Mouse (Mus musculus) lung, postnatal 0 days (tissue): Measurements from ENCODE around the gene Psap. TPM values are rescaled to one million over a fixed set of nuclear protein-coding genes. Genes with fewer than 3 reads are reported as not detected.

Source experiments
- ATAC-seq: fragments of 200-750 bp; cut with Nextera tagmentation; 2 replicates; pipeline ENCODE4 v1.8.0; 2017; ENCODE audit warnings: moderate library complexity
- DNase-seq: peaks from one replicate; pipeline ENCODE4 v3.0.0-alpha.2; 2016; ENCODE audit warnings: low spot score
- H3K27ac ChIP-seq: fragments of 300-500 bp; sonication (generic); 2 replicates; pipeline ENCODE4 v1.5.1; 2014; ENCODE audit warnings: antibody characterized with exemption, mild to moderate bottlenecking, low read length, mixed read lengths
- H3K27me3 ChIP-seq: fragments of 300-500 bp; sonication (generic); replicated peaks from 2 replicates; pipeline ENCODE4 v1.6.1; 2014; ENCODE audit warnings: low read length, mixed read lengths; ENCODE audit not compliant: insufficient read depth
- H3K36me3 ChIP-seq: fragments of 300-500 bp; sonication (generic); 2 replicates; pipeline ENCODE4 v1.6.1; 2014; ENCODE audit warnings: low read length, mixed read lengths; ENCODE audit not compliant: insufficient read depth
- H3K4me1 ChIP-seq: fragments of 300-500 bp; sonication (generic); 2 replicates; pipeline ENCODE4 v1.6.1; 2014; ENCODE audit warnings: antibody characterized with exemption, low read depth, low read length, mixed read lengths; ENCODE audit not compliant: insufficient read depth
- H3K4me2 ChIP-seq: fragments of 300-500 bp; sonication (generic); replicated peaks from 2 replicates; pipeline ENCODE4 v1.6.1; 2014; ENCODE audit warnings: low read depth, mild to moderate bottlenecking, low read length, moderate library complexity, mixed read lengths
- H3K4me3 ChIP-seq: fragments of 300-500 bp; sonication (generic); 2 replicates; pipeline ENCODE4 v1.5.1; 2014; ENCODE audit warnings: low read depth, low read length
- H3K9ac ChIP-seq: fragments of 300-500 bp; sonication (generic); replicated peaks from 2 replicates; pipeline ENCODE4 v1.6.1; 2014; ENCODE audit warnings: low read depth, mild to moderate bottlenecking
- H3K9me3 ChIP-seq: fragments of 300-500 bp; sonication (generic); 2 replicates; pipeline ENCODE4 v1.6.1; 2016; ENCODE audit warnings: low read length, mixed read lengths
- CTCF ChIP-seq: IDR thresholded peaks from 2 replicates; pipeline ENCODE4 v1.5.1; 2016; ENCODE audit warnings: antibody characterized with exemption, mild to moderate bottlenecking
- EP300 ChIP-seq: IDR thresholded peaks from 2 replicates; pipeline ENCODE4 v1.6.1; 2016; ENCODE audit warnings: antibody characterized with exemption, mild to moderate bottlenecking, control low read depth
- WGBS: fragments of 180-500 bp; shearing (Covaris S2); extraction: QIAGEN DNeasy Blood & Tissue Kit; methylation state at CpG from one replicate; pipeline ENCODE4 v1.1.7; 2014; 5-methylcytosine and 5-hydroxymethylcytosine counted together
- polyA plus RNA-seq: library from polyadenylated mRNA; unstranded; fragments of >200 nt; fragmentation: Nextera tagmentation; extraction: Ambion mirVana; gene quantifications from 2 replicates; pipeline ENCODE4 v1.2.1, GENCODE M21; 2015

Gene Psap
- polyA plus RNA-seq, 1 experiment from 2014 or later, result 120 TPM

- DNase-seq, result peak; percentile 47
- no peaks in the 10 kb centered on the region for H3K4me1 ChIP-seq
- TF ChIP-seq EP300 (no peak), CTCF (no peak)
- no peak overlapping the region for H3K4me3 ChIP-seq
- H3K36me3 ChIP-seq, result no peaks in the 10 kb centered on the region
- no peaks in the 10 kb centered on the region for H3K9me3 ChIP-seq
- WGBS, result 48% methylated on average over 13 of the region's 13 CpGs
- no peaks in the 10 kb centered on the region for H3K27me3 ChIP-seq
- ATAC-seq, result peak; percentile 76
- H3K9ac ChIP-seq, result no peak overlapping the region
- no peak overlapping the region for H3K4me2 ChIP-seq
- peak overlapping the region; percentile 60; the same call in 1 of the 2 replicates for H3K27ac ChIP-seq
Observed at GRCm38 (mm10) chr10:60269141-60270064, 8.0 kb upstream of the Psap start.

- TF ChIP-seq EP300 (no peak), CTCF (no peak)
- Histone ChIP-seq H3K4me1 (no peaks in the 10 kb centered on the region), H3K36me3 (no peaks in the 10 kb centered on the region), H3K27me3 (no peaks in the 10 kb centered on the region), H3K4me3 (no peak overlapping the region), H3K27ac (no peak overlapping the region), H3K9me3 (no peaks in the 10 kb centered on the region), H3K4me2 (no peak overlapping the region), H3K9ac (no peak overlapping the region)
- no peak for ATAC-seq
- WGBS, result 61% methylated on average over 6 of the region's 6 CpGs
- DNase-seq, result no peak
Observed at GRCm38 (mm10) chr10:60271015-60271414, 6.4 kb upstream of the Psap start.

- no peak overlapping the region for H3K9ac ChIP-seq
- ATAC-seq, result no peak
- H3K4me2 ChIP-seq, result no peak overlapping the region
- no peaks in the 10 kb centered on the region for H3K36me3 ChIP-seq
- no peaks in the 10 kb centered on the region for H3K9me3 ChIP-seq
- H3K27ac ChIP-seq, result no peak overlapping the region
- H3K4me3 ChIP-seq, result no peak overlapping the region
- no peak for TF ChIP-seq CTCF
- no peak for TF ChIP-seq EP300
- H3K4me1 ChIP-seq, result no peaks in the 10 kb centered on the region
- DNase-seq, result no peak
- H3K27me3 ChIP-seq, result no peaks in the 10 kb centered on the region
- 34% methylated on average over 6 of the region's 6 CpGs for WGBS
Observed at GRCm38 (mm10) chr10:60272241-60272640, 5.2 kb upstream of the Psap start.

DNA sequence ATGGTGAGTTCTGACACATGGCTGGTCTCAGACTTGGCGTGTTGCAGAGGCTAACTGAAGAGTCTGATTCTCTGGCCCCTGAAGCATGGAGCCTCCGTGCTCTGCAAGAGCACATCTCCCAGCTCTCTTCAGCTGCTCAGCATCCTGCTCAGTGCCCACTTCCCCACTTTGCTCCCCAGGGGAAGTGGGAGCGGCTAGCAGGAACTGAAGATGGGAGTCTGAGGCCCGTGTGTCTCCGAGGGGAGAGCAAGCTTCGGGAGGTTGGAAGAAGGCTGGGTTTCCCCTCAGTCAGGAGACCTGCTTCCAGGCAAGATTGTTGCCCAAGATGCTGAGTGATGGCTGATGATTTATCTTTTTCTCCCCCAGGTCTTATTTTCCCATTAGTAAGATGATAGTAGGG is 4.0 kb upstream of the Psap start:
- Histone ChIP-seq H3K4me3 (no peak overlapping the region), H3K4me2 (no peak overlapping the region), H3K4me1 (peaks cover 5% of the 10 kb centered on the region; the same call in 1 of the 2 replicates), H3K27ac (no peak overlapping the region), H3K27me3 (no peaks in the 10 kb centered on the region), H3K36me3 (no peaks in the 10 kb centered on the region), H3K9ac (no peak overlapping the region), H3K9me3 (no peaks in the 10 kb centered on the region)
- no peak for DNase-seq
- 53% methylated on average over 6 of the region's 6 CpGs for WGBS
- TF ChIP-seq EP300 (no peak), CTCF (no peak)
- ATAC-seq, result no peak

DNA sequence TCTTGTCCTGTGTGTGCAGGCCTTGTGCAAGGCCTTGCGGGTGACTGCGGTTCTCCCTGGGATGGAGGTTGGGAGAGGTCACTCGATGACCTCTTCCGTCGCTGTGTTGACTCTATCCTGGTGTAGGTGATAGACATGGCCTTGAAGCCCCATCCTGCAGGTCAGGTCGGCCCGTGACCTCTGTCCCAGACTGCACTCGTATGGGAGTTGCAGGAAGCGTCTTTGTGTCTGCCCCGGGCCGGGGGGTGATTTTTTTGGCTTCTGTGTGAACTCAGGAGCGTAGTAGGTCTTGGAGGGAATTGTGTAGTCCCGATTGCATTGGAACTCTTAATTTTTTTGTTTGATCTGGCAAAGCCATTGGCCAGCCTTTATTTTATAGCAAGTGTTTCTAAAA is 576 bp downstream of the Psap start:
- H3K4me2 ChIP-seq, result peak overlapping the region; percentile 93

DNA sequence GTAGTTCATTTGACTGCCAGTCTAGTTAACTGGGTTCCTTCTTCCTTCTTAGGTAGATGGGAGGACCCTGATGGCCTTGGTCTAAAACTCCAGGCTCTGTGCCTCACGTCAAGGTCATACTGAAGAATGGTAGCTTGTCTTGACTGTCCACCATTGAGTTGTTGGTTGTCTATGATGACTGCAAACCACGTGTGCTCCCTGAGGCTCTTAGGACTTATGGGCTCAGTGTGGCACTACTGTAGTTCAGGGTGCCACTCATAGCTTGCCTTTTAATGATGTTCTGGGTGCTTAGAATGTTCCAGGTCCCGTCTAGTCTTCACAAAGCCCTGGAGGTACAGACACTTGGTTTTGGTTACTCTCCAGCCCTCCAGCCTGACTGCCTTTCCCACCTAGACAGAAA is 1.4 kb downstream of the Psap start:
- Histone ChIP-seq H3K9me3 (no peaks in the 10 kb centered on the region), H3K36me3 (no peaks in the 10 kb centered on the region), H3K4me2 (peak overlapping the region; percentile 93), H3K27ac (no peak overlapping the region), H3K9ac (no peak overlapping the region), H3K27me3 (no peaks in the 10 kb centered on the region), H3K4me1 (peaks cover 7% of the 10 kb centered on the region; the same call in 1 of the 2 replicates), H3K4me3 (peak overlapping the region; percentile 64; the same call in 1 of the 2 replicates)
- WGBS, result 86% methylated on average over 3 of the region's 3 CpGs
- DNase-seq (no peak), ATAC-seq (no peak)
- TF ChIP-seq CTCF (no peak), EP300 (no peak)

More for the DNA sequence above, 576 bp downstream of the Psap start:
- H3K36me3 ChIP-seq, result no peaks in the 10 kb centered on the region
- H3K9ac ChIP-seq, result peak overlapping the region; percentile 77
- TF ChIP-seq EP300 (no peak), CTCF (no peak)
- H3K27ac ChIP-seq, result peak overlapping the region; percentile 79
- no peaks in the 10 kb centered on the region for H3K9me3 ChIP-seq
- no peak for DNase-seq
- peak overlapping the region; percentile 64 for H3K4me3 ChIP-seq
- H3K27me3 ChIP-seq, result no peaks in the 10 kb centered on the region
- 8% methylated on average over 13 of the region's 13 CpGs for WGBS
- H3K4me1 ChIP-seq, result peaks cover 7% of the 10 kb centered on the region; the same call in 1 of the 2 replicates
- ATAC-seq, result no peak; the same call in 1 of the 2 replicates
